Mouse (Mus musculus): ENCODE data around the gene Scgb2b2. TPM values are rescaled to one million over a fixed set of nuclear protein-coding genes. Genes with fewer than 3 reads are reported as not detected.

The Scgb2b2 gene
- total RNA-seq (2021), result not detected
- long read RNA-seq, experiment 1, result 0 reads
- long read RNA-seq, experiment 2, result 0 reads

- DNase-seq, result no peak
Observed at GRCm38 (mm10) chr7:31290208-31290607, at the start of gene Scgb2b2. Gene Scgb2b2 (plus strand): TSS chr7:31290508.

- DNase-seq, result no peak
Observed at GRCm38 (mm10) chr7:31291721-31292120, 1.4 kb downstream of the Scgb2b2 start, which contains the start of gene Scgb1b2. Gene Scgb1b2 (minus strand): TSS chr7:31291821.

Other genes with a start within 250 kb of the Scgb2b2 start
- 10 to 100 TPM; 39.1 to 42.0 TPM for gene Fxyd5, start 248.0 kb upstream of the Scgb2b2 start, total RNA-seq (2021)
- 10 to 100 TPM in 1 of 2 experiments, 1 to 10 TPM in 1; 7.5 to 18.2 TPM for gene Fxyd7, start 239.0 kb upstream of the Scgb2b2 start, total RNA-seq (2021)
- gene Fxyd1, start 233.3 kb upstream of the Scgb2b2 start, total RNA-seq (2021), result 100 to 1,000 TPM; 353 to 358 TPM
- 1 to 10 TPM; 6.1 to 7.0 TPM for gene Lgi4, start 231.2 kb upstream of the Scgb2b2 start, total RNA-seq (2021)
- 1 to 10 TPM; 4.0 to 5.6 TPM for gene Fxyd3, start 213.8 kb upstream of the Scgb2b2 start, total RNA-seq (2021)
- gene Hpn, start 175.2 kb upstream of the Scgb2b2 start, total RNA-seq (2021), result 10 to 100 TPM; 25.1 to 65.2 TPM
- 10 to 100 TPM; 15.7 to 39.2 TPM for gene Scn1b, start 163.5 kb upstream of the Scgb2b2 start, total RNA-seq (2021)
- 10 to 100 TPM; 39.4 to 60.0 TPM for gene Gramd1a, start 134.6 kb upstream of the Scgb2b2 start, total RNA-seq (2021)
- gene Scgb1b2, start 1.3 kb downstream of the Scgb2b2 start, total RNA-seq (2021), result not detected
- gene Scgb2b3, start 71.6 kb downstream of the Scgb2b2 start, total RNA-seq (2021), result not detected
- gene Scgb1b3, start 85.1 kb downstream of the Scgb2b2 start, total RNA-seq (2021), result not detected

Data from adrenal gland, postnatal 10 days (tissue).